Mouse (Mus musculus): ENCODE measurements around the gene Ublcp1.

DNA sequence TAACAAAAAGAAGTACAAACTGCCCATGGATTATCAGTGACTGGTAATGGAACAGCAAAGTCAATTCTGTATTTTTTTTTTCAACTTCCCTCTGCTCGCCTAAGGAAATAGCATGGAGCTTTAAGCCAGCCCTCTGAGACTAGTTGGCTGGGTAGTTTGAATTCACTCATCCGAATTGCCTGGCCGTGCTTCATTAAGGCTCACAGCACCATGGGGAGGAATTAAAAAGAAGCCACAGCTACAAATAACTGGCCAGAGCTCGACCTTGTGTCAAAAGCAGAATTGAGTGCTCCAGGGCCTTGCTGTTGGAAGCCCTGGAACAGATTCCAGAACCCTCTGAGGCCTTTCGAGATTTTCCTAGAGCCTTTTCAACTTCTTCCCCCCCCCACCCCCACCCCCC is 61.7 kb downstream of the Ublcp1 start:
- TF ChIP-seq MAFK (IDR thresholded peaks at IDR 0.05; ENCODE audit: insufficient read depth, low read depth, low read length): no peak
- TF ChIP-seq ZC3H11A (IDR thresholded peaks at IDR 0.05; ENCODE audit: borderline replicate concordance, low read depth, low read length): no peak
- TF ChIP-seq HCFC1 (IDR thresholded peaks at IDR 0.05; ENCODE audit: borderline replicate concordance, insufficient read depth, low read length): no peak
- TF ChIP-seq ZNF384 (IDR thresholded peaks at IDR 0.05; ENCODE audit: low read depth, low read length): no peak
- TF ChIP-seq CHD2 (IDR thresholded peaks at IDR 0.05; ENCODE audit: low read depth, low read length): no peak

Measured in ES-E14 (cell line).